Mouse (Mus musculus): ENCODE measurements around the gene Anp32a. TPM values are rescaled to one million over a fixed set of nuclear protein-coding genes. Genes with fewer than 3 reads are reported as not detected.
A peak's percentile ranks its signal among the peaks of the same experiment; 100 is the strongest.

The Anp32a gene
- polyA plus RNA-seq, 1 experiment from 2014 or later, result 82.1 TPM

DNA sequence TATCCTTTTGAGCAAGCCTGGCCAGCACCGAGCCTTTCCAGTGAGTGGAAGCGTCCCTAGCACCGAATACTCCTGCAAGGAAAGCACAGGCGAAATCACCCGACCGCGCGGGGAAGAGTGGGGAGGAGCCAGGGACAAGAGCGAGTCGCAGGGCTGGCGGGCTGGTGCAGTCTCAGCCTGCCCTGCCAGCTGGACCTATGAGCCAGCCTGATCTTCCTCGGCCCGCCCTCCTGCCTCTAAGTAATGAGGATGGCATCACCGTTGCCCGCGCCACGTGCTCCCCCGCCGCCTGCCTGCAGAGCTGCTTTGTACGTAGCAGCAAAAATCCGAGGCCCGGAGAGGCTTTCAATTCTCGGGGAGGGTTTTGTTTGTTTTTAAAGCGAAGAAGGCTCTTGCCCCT lies 22.5 kb downstream of the Anp32a start:
- H3K9me3 ChIP-seq (ENCODE audit: control insufficient read depth, low read length), result no peaks in the 10 kb centered on the region
- peak; percentile 92 for ATAC-seq (ENCODE audit: low FRiP score, low TSS enrichment)
- peak overlapping the region; percentile 60 for H3K4me2 ChIP-seq (ENCODE audit: low read length)
- peak; percentile 92 for DNase-seq
- H3K4me3 ChIP-seq (replicated peaks; ENCODE audit: low read depth, low read length), result peak overlapping the region; percentile 22
- peak overlapping the region; percentile 71 for H3K27ac ChIP-seq (replicated peaks; ENCODE audit: low read depth, low read length)
- peak overlapping the region; percentile 51; the same call in 1 of the 2 replicates for H3K9ac ChIP-seq (replicated peaks; ENCODE audit: low read length)
- WGBS, result 0% methylated on average over 24 of the region's 24 CpGs
- peaks cover 51% of the 10 kb centered on the region for H3K4me1 ChIP-seq (ENCODE audit: control insufficient read depth, insufficient read depth, low read length)
- no peaks in the 10 kb centered on the region for H3K27me3 ChIP-seq (ENCODE audit: control insufficient read depth, insufficient read depth, low read length)
- H3K36me3 ChIP-seq (ENCODE audit: control insufficient read depth, insufficient read depth, low read length), result no peaks in the 10 kb centered on the region

DNA sequence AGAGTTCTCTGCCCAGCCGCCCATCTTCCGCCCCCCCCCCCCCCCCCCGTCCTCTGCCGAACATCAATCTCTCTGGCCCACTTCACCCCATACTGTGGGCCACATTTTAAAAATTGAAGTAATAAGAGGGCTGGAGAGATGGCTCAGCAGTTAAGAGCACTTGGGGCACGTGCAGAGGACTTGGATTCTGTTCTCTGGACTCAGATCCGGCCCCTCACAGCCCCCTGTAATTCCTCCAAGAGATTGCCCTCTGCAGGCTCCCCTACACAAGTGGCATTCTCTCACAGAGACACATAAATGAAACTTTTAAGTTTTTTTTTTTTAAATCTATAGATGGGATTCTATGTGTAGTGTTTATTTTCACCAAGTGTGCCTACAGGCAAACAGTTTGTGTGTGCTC lies 23.1 kb downstream of the Anp32a start:
- ATAC-seq (ENCODE audit: low FRiP score, low TSS enrichment) (0 out of 2 replicates have a peak, but pooled peaks have one; percentile 7), DNase-seq (peak; percentile 36)
- peak overlapping the region; percentile 60 for H3K4me2 ChIP-seq (ENCODE audit: low read length)
- H3K27me3 ChIP-seq (ENCODE audit: control insufficient read depth, insufficient read depth, low read length), result no peaks in the 10 kb centered on the region
- WGBS, result 5% methylated on average over 6 of the region's 6 CpGs
- H3K4me3 ChIP-seq (replicated peaks; ENCODE audit: low read depth, low read length), result peak overlapping the region; percentile 22
- peak overlapping the region; percentile 71 for H3K27ac ChIP-seq (replicated peaks; ENCODE audit: low read depth, low read length)
- peaks cover 55% of the 10 kb centered on the region for H3K4me1 ChIP-seq (ENCODE audit: control insufficient read depth, insufficient read depth, low read length)
- H3K9me3 ChIP-seq (ENCODE audit: control insufficient read depth, low read length), result no peaks in the 10 kb centered on the region
- peak overlapping the region; percentile 51; the same call in 1 of the 2 replicates for H3K9ac ChIP-seq (replicated peaks; ENCODE audit: low read length)
- H3K36me3 ChIP-seq (ENCODE audit: control insufficient read depth, insufficient read depth, low read length), result no peaks in the 10 kb centered on the region

DNA sequence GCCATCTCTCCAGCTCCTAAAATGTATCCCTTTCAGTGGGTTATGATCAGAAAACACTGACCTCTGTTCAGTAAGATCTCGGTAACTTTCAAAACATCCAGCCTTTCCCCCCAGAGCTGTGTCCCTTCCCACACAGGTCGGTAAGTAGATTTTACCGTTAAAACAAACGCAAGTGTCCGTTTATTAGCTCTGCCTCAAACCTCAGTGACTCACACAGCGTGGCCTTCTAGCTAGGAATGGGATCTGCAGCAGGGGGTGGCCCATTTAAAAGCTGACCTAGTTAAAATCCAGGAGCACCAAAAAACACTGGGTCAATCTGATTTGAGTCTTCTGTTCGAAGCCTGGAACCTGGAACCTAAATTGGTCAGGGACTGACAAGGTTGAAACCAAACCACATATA lies 23.7 kb downstream of the Anp32a start:
- no peak for DNase-seq
- H3K4me2 ChIP-seq (ENCODE audit: low read length), result no peak overlapping the region
- no peaks in the 10 kb centered on the region for H3K27me3 ChIP-seq (ENCODE audit: control insufficient read depth, insufficient read depth, low read length)
- H3K4me3 ChIP-seq (replicated peaks; ENCODE audit: low read depth, low read length), result no peak overlapping the region
- no peak overlapping the region for H3K27ac ChIP-seq (replicated peaks; ENCODE audit: low read depth, low read length)
- no peak overlapping the region for H3K9ac ChIP-seq (replicated peaks; ENCODE audit: low read length)
- no peaks in the 10 kb centered on the region for H3K9me3 ChIP-seq (ENCODE audit: control insufficient read depth, low read length)
- ATAC-seq (ENCODE audit: low FRiP score, low TSS enrichment), result no peak
- peaks cover 61% of the 10 kb centered on the region for H3K4me1 ChIP-seq (ENCODE audit: control insufficient read depth, insufficient read depth, low read length)
- WGBS, result 45% methylated on average over 7 of the region's 7 CpGs
- H3K36me3 ChIP-seq (ENCODE audit: control insufficient read depth, insufficient read depth, low read length), result no peaks in the 10 kb centered on the region

GRCm38 (mm10) chr9:62365326-62366080 lies 24.4 kb downstream of the Anp32a start:
- Histone ChIP-seq H3K36me3 (ENCODE audit: control insufficient read depth, insufficient read depth, low read length) (no peaks in the 10 kb centered on the region), H3K9me3 (ENCODE audit: control insufficient read depth, low read length) (no peaks in the 10 kb centered on the region), H3K27me3 (ENCODE audit: control insufficient read depth, insufficient read depth, low read length) (no peaks in the 10 kb centered on the region), H3K4me1 (ENCODE audit: control insufficient read depth, insufficient read depth, low read length) (peaks cover 61% of the 10 kb centered on the region), H3K9ac (replicated peaks; ENCODE audit: low read length) (no peak overlapping the region), H3K27ac (replicated peaks; ENCODE audit: low read depth, low read length) (no peak overlapping the region; the same call in 1 of the 2 replicates), H3K4me2 (ENCODE audit: low read length) (no peak overlapping the region), H3K4me3 (replicated peaks; ENCODE audit: low read depth, low read length) (no peak overlapping the region)
- WGBS, result 72% methylated on average over 8 of the region's 8 CpGs
- ATAC-seq (ENCODE audit: low FRiP score, low TSS enrichment) (no peak), DNase-seq (no peak)

DNA sequence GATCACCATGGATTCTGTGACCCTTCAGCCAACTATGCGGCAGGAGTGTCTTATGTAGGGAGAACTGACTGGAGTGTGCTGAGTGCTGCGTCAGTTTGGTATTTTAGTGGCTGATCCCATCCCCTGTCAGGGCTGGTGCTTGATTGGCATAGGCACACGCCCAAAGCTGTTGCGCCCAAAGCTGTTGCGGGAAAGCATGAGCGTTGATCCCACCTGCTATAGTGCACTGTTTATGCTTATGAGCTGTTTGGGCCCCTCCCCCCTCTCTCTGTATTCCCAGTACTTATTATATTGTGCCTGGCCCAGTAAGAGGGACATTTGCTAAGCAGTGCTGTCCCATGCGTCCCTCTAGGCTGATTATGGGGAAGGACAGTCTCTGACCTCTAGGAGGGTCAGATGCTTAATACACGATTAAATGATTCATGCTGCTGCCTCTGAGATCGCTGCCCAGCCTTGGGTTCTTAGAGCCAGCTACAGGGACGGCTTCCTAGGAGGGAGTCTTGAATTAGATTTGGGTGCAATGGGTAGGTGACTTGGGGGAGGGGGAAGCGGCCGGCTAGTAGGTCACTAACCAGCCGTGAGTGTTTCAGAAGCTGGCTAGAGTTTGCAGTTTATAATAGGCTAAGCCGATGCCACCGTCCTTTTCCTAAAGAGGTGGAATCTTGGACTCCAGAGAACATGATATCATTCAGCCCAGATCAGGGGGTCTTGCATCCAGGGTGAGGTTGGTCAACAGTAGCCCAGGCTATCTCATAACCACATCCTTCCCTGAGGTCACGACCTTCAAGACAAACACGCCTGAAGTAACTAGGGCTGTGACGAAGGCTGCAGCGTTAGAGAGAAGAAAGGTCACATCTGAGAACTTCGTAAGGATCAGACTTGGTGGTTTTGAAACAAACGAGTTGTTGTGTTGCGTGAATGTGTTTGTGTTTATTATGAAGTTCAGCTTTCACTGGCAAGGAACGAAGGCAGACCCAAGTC lies 25.7 kb downstream of the Anp32a start:
- no peak for ATAC-seq (ENCODE audit: low FRiP score, low TSS enrichment)
- H3K4me3 ChIP-seq (replicated peaks; ENCODE audit: low read depth, low read length), result no peak overlapping the region
- DNase-seq, result peak; percentile 49
- H3K9ac ChIP-seq (replicated peaks; ENCODE audit: low read length), result no peak overlapping the region
- no peaks in the 10 kb centered on the region for H3K27me3 ChIP-seq (ENCODE audit: control insufficient read depth, insufficient read depth, low read length)
- no peak overlapping the region for H3K27ac ChIP-seq (replicated peaks; ENCODE audit: low read depth, low read length)
- H3K4me1 ChIP-seq (ENCODE audit: control insufficient read depth, insufficient read depth, low read length), result peaks cover 61% of the 10 kb centered on the region
- no peaks in the 10 kb centered on the region for H3K9me3 ChIP-seq (ENCODE audit: control insufficient read depth, low read length)
- no peak overlapping the region for H3K4me2 ChIP-seq (ENCODE audit: low read length)
- WGBS, result 43% methylated on average over 23 of the region's 23 CpGs
- H3K36me3 ChIP-seq (ENCODE audit: control insufficient read depth, insufficient read depth, low read length), result no peaks in the 10 kb centered on the region

DNA sequence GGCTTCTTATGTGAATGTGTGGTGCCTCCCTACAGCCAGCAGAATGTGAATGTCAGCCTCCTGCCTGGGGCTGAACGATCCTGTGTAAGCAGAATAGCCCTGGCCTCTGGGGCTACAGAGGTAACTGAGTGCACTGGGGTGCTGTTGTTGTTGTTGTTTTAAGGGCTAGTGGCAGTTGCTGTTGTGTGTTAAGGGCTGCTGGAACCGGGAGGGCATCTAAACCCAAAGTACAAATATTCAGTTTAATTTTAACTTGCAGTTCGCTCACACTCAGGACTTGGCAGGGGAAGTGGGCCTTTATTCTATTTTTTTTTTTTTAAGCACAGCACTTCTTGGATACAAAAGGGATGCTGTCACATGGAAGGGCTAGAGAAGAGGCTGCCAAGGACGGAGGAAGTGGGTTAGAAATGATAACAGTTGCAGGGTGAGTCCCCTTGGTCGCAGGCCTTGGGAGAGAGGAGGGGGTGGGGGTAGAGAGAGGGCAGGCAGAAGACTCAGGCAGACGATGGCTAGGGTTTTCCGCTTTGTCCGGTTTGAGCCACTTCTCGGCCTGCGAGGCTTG lies 26.5 kb downstream of the Anp32a start:
- DNase-seq (no peak), ATAC-seq (ENCODE audit: low FRiP score, low TSS enrichment) (no peak)
- Histone ChIP-seq H3K4me2 (ENCODE audit: low read length) (no peak overlapping the region), H3K36me3 (ENCODE audit: control insufficient read depth, insufficient read depth, low read length) (0 out of 2 replicates have a peak, but pooled peaks cover 3% of the 10 kb centered on the region), H3K4me1 (ENCODE audit: control insufficient read depth, insufficient read depth, low read length) (peaks cover 61% of the 10 kb centered on the region), H3K27ac (replicated peaks; ENCODE audit: low read depth, low read length) (no peak overlapping the region), H3K4me3 (replicated peaks; ENCODE audit: low read depth, low read length) (no peak overlapping the region), H3K9me3 (ENCODE audit: control insufficient read depth, low read length) (no peaks in the 10 kb centered on the region), H3K9ac (replicated peaks; ENCODE audit: low read length) (no peak overlapping the region), H3K27me3 (ENCODE audit: control insufficient read depth, insufficient read depth, low read length) (no peaks in the 10 kb centered on the region)
- 54% methylated on average over 10 of the region's 10 CpGs for WGBS

DNA sequence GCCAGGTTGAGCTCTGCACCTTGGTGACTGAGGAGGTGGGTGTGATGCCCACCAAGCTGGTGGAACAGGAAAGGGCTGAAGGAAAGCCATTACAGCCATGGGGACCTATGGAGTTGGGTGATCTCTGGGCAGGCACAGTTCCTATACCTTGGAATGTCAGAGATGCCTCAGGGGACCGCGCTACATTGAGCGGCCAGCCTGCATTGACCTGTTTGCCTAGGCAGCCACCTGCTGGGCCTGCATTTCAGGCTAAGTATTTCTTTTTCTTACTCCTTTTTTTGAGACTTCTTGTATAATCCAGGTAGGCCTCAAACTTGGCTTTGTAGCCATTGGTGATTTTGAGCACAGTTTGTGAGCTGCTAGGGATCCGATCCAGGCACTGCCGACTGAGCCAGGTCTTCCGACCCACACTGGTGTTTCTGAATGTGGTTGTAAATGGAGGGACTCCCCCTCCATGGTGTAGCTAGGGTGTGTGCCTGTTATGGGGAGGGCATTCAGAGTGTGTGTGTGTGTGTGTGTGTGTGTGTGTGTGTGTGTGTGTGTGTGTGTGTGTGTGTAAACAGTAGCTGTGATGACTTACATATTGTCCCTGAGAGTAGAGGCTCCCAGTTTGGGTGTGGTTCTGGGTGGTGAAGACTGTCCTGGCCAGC lies 27.3 kb downstream of the Anp32a start:
- no peak overlapping the region for H3K27ac ChIP-seq (replicated peaks; ENCODE audit: low read depth, low read length)
- no peak overlapping the region for H3K4me2 ChIP-seq (ENCODE audit: low read length)
- 0 out of 2 replicates have a peak overlapping the region, but pooled peaks have one; percentile 9 for H3K9ac ChIP-seq (replicated peaks; ENCODE audit: low read length)

DNA sequence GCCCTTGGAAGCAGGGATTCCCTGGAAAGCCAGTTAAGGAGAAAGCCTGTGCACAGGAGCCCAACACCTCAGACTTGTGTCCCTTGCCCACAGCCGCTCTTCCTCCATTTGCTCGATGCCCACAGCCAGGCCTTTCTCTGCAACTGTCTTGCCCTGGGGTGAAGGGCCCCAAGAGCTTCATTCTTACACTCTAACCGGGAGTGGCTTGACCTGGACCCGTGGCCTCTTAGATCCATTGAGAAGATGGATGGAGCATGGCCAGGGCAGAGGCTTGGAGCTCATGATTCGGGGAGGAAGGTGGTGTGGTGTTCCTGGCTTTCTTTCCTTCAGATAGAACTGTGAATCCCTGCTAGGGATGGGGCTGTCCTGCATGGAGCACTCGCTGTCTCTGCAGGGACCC lies 28.1 kb downstream of the Anp32a start:
- Histone ChIP-seq H3K27me3 (ENCODE audit: control insufficient read depth, insufficient read depth, low read length) (no peaks in the 10 kb centered on the region), H3K4me1 (ENCODE audit: control insufficient read depth, insufficient read depth, low read length) (peaks cover 50% of the 10 kb centered on the region)
- WGBS, result 82% methylated on average over 6 of the region's 6 CpGs

More for the DNA sequence above, 27.3 kb downstream of the Anp32a start:
- no peaks in the 10 kb centered on the region for H3K27me3 ChIP-seq (ENCODE audit: control insufficient read depth, insufficient read depth, low read length)
- DNase-seq (no peak), ATAC-seq (ENCODE audit: low FRiP score, low TSS enrichment) (no peak)
- 0 out of 2 replicates have a peak, but pooled peaks cover 9% of the 10 kb centered on the region for H3K36me3 ChIP-seq (ENCODE audit: control insufficient read depth, insufficient read depth, low read length)
- H3K9me3 ChIP-seq (ENCODE audit: control insufficient read depth, low read length), result no peaks in the 10 kb centered on the region
- H3K4me3 ChIP-seq (replicated peaks; ENCODE audit: low read depth, low read length), result no peak overlapping the region
- H3K4me1 ChIP-seq (ENCODE audit: control insufficient read depth, insufficient read depth, low read length), result peaks cover 55% of the 10 kb centered on the region
- WGBS, result 84% methylated on average over 6 of the region's 6 CpGs

More for the DNA sequence above, 28.1 kb downstream of the Anp32a start:
- no peak overlapping the region for H3K27ac ChIP-seq (replicated peaks; ENCODE audit: low read depth, low read length)
- DNase-seq (no peak), ATAC-seq (ENCODE audit: low FRiP score, low TSS enrichment) (no peak)
- H3K9me3 ChIP-seq (ENCODE audit: control insufficient read depth, low read length), result no peaks in the 10 kb centered on the region
- H3K9ac ChIP-seq (replicated peaks; ENCODE audit: low read length), result no peak overlapping the region
- H3K36me3 ChIP-seq (ENCODE audit: control insufficient read depth, insufficient read depth, low read length), result peaks cover 17% of the 10 kb centered on the region
- no peak overlapping the region for H3K4me2 ChIP-seq (ENCODE audit: low read length)
- no peak overlapping the region for H3K4me3 ChIP-seq (replicated peaks; ENCODE audit: low read depth, low read length)

Data from midbrain, embryonic 14.5 days (tissue).